Mouse (Mus musculus) small intestine, adult 2 months (tissue): ENCODE measurements around the gene Nckap5l.

Experiments used
- CTCF ChIP-seq: fragments of 200-500 bp; IDR thresholded peaks from 2 replicates; pipeline ENCODE4 v1.5.1; 2012; ENCODE audit warnings: low read depth, mild to moderate bottlenecking, control low read depth, inconsistent platforms, low read length, moderate library complexity, mixed read lengths; ENCODE audit not compliant: insufficient replicate concordance, insufficient read length; ENCODE audit errors: extremely low read depth
- POLR2A ChIP-seq: fragments of 200-500 bp; IDR thresholded peaks from 2 replicates; pipeline ENCODE4 v1.6.1; 2012; ENCODE audit warnings: low read depth, mild to moderate bottlenecking, control low read depth, inconsistent platforms, low read length, moderate library complexity

DNA sequence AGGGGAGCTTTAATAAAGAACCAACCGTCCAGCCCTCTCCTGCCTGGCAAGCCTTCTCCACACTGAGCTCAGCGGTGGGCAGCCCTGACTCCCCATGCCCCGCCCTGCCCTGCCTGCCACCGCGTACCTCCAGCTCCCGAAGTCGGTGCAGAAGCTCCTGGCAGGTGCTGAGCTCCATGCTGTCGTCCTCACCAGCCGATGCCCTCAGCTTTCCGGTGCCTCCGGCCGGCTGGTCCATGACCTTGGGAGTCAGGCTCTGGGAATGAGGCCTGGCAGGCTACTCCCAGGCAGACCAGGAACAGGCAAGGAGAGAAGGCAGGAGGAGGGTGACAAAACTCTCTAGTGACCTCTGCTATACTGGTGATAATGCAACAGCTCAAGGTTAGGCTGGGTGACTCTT, 23.6 kb downstream of the Nckap5l start:
- TF ChIP-seq CTCF (no peak), POLR2A (no peak)
